Mouse (Mus musculus): ENCODE data around the gene Hyal1.
A peak's percentile ranks its signal among the peaks of the same experiment; 100 is the strongest.

Hyal1 gene

DNA sequence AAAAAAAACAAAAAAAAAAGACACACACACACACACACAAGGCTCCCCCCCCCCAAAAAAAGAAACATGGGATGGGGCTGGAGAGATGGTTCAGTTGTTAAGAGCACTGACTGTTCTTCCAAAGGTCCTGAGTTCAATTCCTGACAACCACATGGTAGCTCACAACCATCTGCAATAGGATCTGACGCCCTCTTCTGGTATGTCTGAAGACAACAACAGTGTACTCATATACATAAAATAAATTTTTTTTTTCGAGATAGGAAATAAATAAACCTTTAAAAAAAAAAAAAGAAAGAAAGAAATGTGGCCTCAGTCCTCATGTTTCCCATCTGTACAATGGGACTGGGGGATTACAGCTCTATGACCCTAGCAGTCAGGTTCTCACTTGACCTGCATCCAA, 40.7 kb downstream of the Hyal1 start:
- no peak for DNase-seq (ENCODE audit: low read depth, low spot score)

DNA sequence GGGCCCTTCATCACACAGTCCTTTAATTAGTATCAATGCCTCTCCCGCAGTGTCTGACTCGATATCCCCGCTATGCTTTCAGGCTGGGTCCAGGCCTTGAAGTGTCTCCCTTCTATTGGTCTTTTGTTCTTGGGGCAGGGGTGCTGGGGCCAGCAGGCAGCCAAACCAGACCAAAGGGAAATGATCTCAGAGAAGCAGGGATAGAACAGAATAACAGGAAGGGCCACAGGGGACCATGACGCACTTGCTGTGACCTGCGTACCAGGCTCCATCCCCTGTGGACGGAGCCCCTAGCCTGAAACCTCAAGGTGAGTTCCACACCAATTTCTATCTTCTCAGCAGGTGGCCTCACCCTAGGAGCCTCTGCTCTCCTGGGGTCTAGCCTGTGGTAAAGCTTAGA, 41.4 kb downstream of the Hyal1 start:
- no peak for DNase-seq (ENCODE audit: low read depth, low spot score)

GRCm38 (mm10) chr9:107618778-107619545, 42.2 kb downstream of the Hyal1 start:
- DNase-seq (ENCODE audit: low read depth, low spot score) = peak; percentile 54

GRCm38 (mm10) chr9:107619546-107619879, 42.8 kb downstream of the Hyal1 start:
- no peak for DNase-seq (ENCODE audit: low read depth, low spot score)

- no peak for DNase-seq (ENCODE audit: low read depth, low spot score)
These were observed 44.2 kb downstream of the Hyal1 start for GRCm38 (mm10) chr9:107620954-107621353.

DNA sequence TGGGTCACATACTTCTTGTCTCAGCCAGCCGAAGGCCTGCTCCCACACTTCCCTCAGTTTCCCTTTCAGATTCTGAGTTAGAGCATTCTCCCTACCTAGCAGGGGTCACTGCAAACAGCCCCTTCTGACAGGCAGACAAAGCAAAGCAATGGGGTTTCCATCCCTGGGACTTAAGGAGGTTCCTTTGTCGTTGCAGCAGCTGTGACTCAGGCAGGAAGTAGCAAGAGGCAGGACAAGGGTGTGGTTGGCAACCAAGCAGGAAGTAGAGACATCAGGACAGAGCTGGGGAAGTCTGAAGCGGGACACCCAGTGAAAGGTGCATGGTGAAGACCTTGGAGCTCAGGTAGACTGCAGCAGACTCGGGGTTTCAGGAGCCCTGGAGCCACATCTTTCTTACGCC, 47.8 kb downstream of the Hyal1 start:
- DNase-seq (ENCODE audit: low read depth, low spot score) = no peak

GRCm38 (mm10) chr9:107624951-107625350, 48.2 kb downstream of the Hyal1 start:
- no peak for DNase-seq (ENCODE audit: low read depth, low spot score)

DNA sequence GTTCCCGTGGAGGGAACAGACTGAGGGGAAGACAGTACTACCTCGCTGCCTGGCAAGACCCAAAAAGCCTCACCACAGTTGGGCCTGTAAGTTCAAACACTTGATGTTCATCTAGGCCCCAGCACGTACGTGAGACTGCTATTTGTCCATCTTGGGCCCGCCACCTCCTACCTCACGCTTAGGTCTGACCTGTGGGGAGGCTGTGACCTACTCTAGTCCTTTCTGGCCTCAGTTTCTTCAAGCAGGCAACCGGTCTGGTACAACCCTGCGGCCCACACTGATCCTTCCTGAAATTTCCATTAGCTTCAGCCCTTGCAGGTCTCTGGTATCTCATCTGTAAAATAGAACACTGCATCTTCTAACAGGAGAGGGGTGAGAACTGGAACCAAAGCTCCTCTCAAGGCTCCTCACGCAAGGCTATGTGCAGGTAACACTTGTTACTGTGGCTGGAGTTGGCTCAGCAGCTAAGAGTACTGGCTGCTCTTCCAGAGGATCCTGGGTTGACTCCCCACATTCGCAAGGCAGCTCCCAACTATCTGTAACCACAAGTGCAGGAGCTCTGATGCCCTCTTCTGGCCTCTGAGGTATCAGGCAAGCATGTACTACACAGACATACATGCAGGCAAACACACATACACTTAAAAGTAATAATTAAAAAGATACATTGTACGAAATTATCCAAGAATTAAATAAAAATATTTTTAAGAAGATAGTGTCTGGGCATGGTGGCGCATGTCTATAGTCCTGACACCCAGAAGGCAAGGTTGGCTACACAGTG, 48.8 kb downstream of the Hyal1 start:
- peak; percentile 64 for DNase-seq (ENCODE audit: low read depth, low spot score)

DNA sequence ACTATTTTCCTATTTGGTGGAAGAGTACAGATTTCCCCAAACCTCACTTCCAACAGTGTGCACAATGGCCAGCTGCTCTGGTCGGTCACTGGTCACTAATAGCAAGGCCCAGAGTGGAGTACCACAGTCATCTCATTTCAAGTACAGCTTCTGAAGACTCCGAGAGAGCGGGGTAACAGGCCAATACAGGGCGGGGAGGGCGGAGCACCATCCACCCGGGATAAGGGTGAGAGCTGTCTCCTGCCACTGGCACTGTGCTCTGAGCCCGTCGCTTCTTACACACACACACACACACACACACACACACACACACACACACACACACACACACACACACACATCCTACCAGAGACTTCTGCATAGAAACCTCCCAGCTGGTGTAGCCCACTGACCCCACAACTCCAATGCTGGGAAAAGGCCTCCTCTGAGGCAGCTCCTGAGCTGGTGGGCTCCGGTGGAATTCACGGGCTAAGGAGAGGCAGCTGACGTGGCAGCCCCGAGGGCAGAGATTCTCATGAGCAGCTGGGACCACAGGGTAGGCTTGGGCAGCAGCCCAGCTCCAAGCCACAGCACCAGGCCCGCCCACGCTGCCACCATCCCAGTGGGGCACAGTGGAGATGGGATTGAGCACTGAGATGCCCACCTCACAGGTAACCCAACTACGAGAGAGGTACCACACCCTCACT, 49.6 kb downstream of the Hyal1 start:
- DNase-seq (ENCODE audit: low read depth, low spot score) = no peak

- DNase-seq (ENCODE audit: low read depth, low spot score) = peak; percentile 98
These were observed 50.1 kb downstream of the Hyal1 start for GRCm38 (mm10) chr9:107626844-107627277.

DNA sequence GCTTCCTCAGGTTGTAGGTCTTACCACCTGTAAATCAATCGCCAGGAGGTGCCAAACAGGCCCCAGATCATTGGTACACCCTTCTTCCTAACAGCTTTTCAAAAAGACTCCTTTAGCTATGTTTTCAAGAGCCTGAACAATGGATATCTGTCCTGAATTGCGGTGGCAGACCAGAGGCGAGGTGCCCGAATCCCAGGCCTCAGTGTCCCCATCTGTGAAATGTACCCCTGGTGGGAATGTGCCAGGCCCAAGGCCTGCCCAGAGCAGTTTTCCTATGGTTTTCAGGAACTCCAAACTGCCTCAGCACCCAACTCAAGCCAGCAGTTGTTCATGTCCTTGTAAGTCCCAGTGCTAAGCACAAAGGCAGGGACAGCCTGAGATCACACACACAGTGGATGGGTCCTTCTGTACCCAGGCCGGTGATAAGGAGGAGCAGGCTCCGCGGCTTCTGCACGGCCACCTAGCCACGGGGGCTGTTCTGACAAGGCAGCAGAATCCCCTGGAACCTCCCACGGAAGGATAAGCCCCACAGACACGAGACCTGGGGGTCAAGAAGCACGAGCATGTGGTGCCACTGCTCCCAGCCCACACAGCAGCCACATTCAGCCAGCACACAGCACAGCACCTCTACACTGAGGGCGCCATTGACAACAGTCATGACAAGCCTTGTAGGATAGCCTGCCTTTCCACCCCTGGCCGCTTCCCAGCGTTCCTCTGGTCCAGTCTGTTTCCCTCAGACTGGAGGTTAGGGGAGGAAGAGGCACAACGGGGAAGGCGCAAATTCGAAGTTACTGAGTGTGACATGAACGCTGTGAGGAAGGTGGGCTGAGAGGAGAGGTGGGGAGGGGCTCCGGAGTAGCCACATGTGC, 50.9 kb downstream of the Hyal1 start:
- no peak for DNase-seq (ENCODE audit: low read depth, low spot score)

DNA sequence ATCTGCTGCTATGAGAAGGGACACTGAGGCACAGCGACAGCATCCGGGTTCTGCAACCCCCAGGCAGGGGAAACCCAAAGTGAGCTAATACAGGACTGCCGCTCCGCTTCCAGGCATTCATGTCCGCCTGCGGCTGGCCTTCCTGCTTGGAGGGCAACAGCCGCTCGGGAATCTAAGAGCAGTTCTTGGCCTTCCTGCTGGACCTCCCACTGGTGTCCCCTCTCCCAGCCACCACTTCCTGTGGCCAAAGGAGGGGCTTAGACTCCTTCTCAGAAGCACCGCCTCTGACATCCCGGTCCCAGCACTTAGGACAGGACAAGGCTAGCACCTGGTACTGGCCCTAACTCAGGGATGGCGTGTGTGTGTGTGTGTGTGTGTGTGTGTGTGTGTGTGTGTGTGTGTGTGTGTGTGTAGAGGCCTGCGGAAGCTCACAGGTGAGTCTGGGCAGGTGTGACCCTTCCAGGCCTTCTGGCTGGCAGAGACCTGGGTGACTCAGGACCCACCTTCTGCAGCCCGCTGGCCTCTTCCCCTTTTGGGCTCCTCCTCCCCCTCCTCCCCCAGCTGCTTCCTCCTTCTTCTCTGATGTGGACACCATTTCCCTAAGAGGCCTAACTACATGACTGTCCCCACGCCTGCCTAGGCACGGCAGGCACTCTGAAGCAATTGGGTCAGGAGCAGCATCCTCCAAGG, 52.1 kb downstream of the Hyal1 start:
- no peak for DNase-seq (ENCODE audit: low read depth, low spot score)

DNA sequence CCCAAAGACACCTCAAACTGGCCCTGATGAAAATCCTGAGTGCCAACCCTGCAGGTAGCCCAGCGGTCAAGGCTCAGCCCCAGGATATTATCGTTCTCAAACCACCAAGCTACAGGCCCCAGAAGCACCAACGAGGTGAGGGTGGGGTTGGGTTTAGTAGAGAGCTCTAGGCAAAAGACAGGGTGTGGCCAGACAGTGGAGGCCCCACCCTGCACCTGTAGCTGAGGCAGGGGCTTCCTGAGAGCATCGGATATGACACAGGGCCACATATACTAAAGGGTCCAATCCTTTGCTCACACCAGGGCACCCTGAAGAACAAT, 52.6 kb downstream of the Hyal1 start:
- DNase-seq (ENCODE audit: low read depth, low spot score) = peak; percentile 42

DNA sequence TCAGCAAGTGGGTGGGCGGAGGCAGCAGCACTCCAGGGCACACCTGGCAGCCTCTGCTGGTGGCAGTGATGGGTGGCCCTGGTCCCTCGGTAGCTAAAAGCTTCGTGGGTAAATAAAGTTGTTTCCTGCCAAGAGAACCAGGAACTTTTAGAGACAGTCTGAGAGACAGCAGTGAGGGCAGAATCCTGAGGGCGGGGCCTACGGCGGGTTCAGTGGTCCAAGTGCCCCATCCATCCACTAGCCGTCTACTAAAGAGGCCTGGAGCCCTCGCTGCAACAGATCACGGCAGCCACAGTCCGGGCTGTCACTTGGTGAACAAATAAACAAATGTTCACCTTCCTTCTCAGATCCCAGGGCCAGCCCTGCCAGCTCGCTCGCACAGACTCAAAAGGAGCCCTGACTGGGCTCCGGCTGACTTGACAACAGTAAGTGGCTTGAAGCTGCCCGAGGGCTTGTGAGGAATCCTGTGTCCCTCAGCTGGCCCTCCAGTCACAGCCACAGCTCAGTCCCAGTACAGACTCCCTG, 53.2 kb downstream of the Hyal1 start:
- DNase-seq (ENCODE audit: low read depth, low spot score) = peak; percentile 50

GRCm38 (mm10) chr9:107630576-107630975, 53.8 kb downstream of the Hyal1 start:
- peak; percentile 98 for DNase-seq (ENCODE audit: low read depth, low spot score)

Data from ZHBTc4 (cell line).